Mouse (Mus musculus) heart, embryonic 11.5 days (tissue): ENCODE measurements around the gene Ltv1. TPM values are rescaled to one million over a fixed set of nuclear protein-coding genes. Genes with fewer than 3 reads are reported as not detected.
"Not testable (repeated sequence)": the region's sequence is repeated elsewhere in the genome, so short reads cannot be mapped to it uniquely, and the experiment has no call there.

Experiments used
- ATAC-seq: fragments of 200-750 bp; cut with Nextera tagmentation; replicated peaks from 2 replicates; pipeline ENCODE4 v1.8.0; 2017; ENCODE audit warnings: moderate library complexity; ENCODE audit not compliant: insufficient number of reproducible peaks, low FRiP score, low TSS enrichment
- H3K27ac ChIP-seq: fragments of 300-500 bp; sonication (generic); 2 replicates; pipeline ENCODE4 v1.5.1; 2014; ENCODE audit warnings: mild to moderate bottlenecking, low read depth, low read length
- H3K27me3 ChIP-seq: fragments of 300-500 bp; sonication (generic); 2 replicates; pipeline ENCODE4 v1.6.1; 2014; ENCODE audit warnings: mild to moderate bottlenecking, low read length, mixed read lengths; ENCODE audit not compliant: control insufficient read depth, insufficient read depth
- H3K36me3 ChIP-seq: fragments of 300-500 bp; sonication (generic); 2 replicates; pipeline ENCODE4 v1.6.1; 2014; ENCODE audit warnings: mild to moderate bottlenecking, low read length, moderate library complexity, mixed read lengths; ENCODE audit not compliant: control insufficient read depth, insufficient read depth
- H3K4me1 ChIP-seq: fragments of 300-500 bp; sonication (generic); 2 replicates; pipeline ENCODE4 v1.6.1; 2014; ENCODE audit warnings: low read length; ENCODE audit not compliant: control insufficient read depth, insufficient read depth
- H3K4me2 ChIP-seq: fragments of 300-500 bp; sonication (generic); 2 replicates; pipeline ENCODE4 v1.6.1; 2014; ENCODE audit warnings: mild to moderate bottlenecking, moderate library complexity
- H3K4me3 ChIP-seq: fragments of 300-500 bp; sonication (generic); 2 replicates; pipeline ENCODE4 v1.5.1; 2014; ENCODE audit warnings: low read depth, low read length
- H3K9ac ChIP-seq: fragments of 300-500 bp; sonication (generic); 2 replicates; pipeline ENCODE4 v1.6.1; 2014; ENCODE audit warnings: mild to moderate bottlenecking, low read depth, low read length, moderate library complexity
- H3K9me3 ChIP-seq: fragments of 300-500 bp; sonication (generic); replicated peaks from 2 replicates; pipeline ENCODE4 v1.6.1; 2016; ENCODE audit warnings: low read length; ENCODE audit not compliant: control insufficient read depth
- WGBS: fragments of 180-500 bp; shearing (Covaris S2); extraction: QIAGEN DNeasy Blood & Tissue Kit; methylation state at CpG from one replicate; pipeline ENCODE4 v1.1.7; 2014; ENCODE audit not compliant: insufficient replicate concordance; 5-methylcytosine and 5-hydroxymethylcytosine counted together
- polyA plus RNA-seq: library from polyadenylated mRNA; unstranded; fragments of >200 nt; fragmentation: Nextera tagmentation; extraction: Ambion mirVana; gene quantifications from 2 replicates; pipeline ENCODE4 v1.2.1, GENCODE M21; 2014

The Ltv1 gene
- polyA plus RNA-seq, 1 experiment from 2014 or later: 60.0 TPM

DNA sequence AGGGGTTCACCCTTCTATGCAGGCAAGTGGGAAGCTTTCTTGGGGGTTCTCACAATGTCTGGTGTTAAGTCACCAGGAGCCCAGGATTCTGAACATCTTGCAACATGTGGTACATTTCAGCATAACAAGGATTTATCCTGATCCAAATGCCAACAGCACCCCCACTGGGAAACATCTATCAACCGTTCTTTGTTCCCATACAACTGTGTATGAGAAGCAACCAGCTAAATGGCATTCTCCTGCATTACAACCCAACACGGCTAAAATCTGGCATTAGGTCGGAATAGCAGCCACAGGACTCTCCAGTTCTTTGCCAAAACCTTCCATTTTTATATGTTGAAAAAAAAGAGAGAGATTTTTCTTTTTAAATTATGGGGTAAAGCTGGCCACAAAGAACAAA is 16.5 kb upstream of the Ltv1 start:
- Histone ChIP-seq H3K27ac (no peak overlapping the region; the same call in 1 of the 2 replicates), H3K36me3 (no peaks in the 10 kb centered on the region), H3K9ac (no peak overlapping the region), H3K4me3 (no peak overlapping the region), H3K27me3 (no peaks in the 10 kb centered on the region), H3K4me2 (no peak overlapping the region), H3K9me3 (no peaks in the 10 kb centered on the region), H3K4me1 (peaks cover 27% of the 10 kb centered on the region)
- WGBS: 70% methylated on average over 3 of the region's 3 CpGs
- 0 out of 2 replicates have a peak, but pooled peaks have one; percentile 7 for ATAC-seq

DNA sequence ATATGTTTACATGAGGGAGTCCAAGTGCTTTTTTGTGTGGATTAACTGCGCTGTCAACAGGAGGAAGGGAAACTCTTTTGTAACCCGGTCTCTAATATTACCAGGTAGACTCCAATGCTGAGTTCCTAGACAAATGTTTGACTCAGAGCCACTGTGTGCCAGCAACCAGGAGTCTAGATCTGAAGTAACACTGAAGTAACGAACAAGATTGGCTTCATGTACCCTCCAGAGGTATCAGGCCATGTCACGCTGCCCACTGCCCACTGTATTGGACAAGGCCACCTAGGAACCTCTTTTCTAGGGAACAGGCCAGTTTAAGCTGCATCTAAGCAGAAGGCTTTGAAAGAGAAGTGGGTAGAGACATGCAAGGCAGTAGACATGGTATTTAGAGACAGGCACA is 16.1 kb upstream of the Ltv1 start:
- Histone ChIP-seq H3K27me3 (no peaks in the 10 kb centered on the region), H3K4me2 (no peak overlapping the region), H3K36me3 (no peaks in the 10 kb centered on the region), H3K4me3 (no peak overlapping the region), H3K9me3 (no peaks in the 10 kb centered on the region), H3K9ac (no peak overlapping the region), H3K4me1 (peaks cover 22% of the 10 kb centered on the region), H3K27ac (no peak overlapping the region; the same call in 1 of the 2 replicates)
- no peak for ATAC-seq
- 85% methylated on average over 4 of the region's 4 CpGs for WGBS

DNA sequence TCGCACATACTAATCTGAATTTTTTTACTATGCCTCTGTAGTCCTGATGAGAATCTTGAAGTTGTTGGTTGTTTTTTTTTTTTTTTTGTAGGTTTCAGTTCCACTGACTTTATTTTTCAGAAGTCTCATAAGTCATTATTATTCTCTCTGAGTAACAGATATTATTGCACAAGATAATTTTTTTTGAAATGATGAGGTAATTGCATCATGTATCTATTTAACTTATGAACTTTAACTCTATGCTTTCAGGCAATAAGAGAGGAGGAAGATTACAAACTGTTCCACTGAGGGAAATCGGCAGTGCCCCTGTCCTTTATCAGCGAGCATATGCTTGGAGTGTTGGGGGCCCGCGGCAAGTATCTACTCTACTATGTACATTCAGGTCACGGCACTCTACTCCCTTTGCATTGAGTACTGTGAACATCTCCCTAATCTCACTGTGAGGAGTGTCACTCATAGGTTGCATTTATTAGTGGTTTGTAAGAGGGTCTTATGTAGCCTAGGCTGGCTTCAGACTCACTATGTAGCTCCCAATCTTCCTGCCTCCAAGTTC is 8.8 kb upstream of the Ltv1 start:
- H3K9ac ChIP-seq: no peak overlapping the region
- H3K27ac ChIP-seq: no peak overlapping the region
- H3K4me2 ChIP-seq: no peak overlapping the region
- no peaks in the 10 kb centered on the region for H3K9me3 ChIP-seq
- 78% methylated on average over 6 of the region's 6 CpGs for WGBS
- H3K4me3 ChIP-seq: no peak overlapping the region
- no peaks in the 10 kb centered on the region for H3K4me1 ChIP-seq
- no peaks in the 10 kb centered on the region for H3K36me3 ChIP-seq
- ATAC-seq: no peak
- no peaks in the 10 kb centered on the region for H3K27me3 ChIP-seq

DNA sequence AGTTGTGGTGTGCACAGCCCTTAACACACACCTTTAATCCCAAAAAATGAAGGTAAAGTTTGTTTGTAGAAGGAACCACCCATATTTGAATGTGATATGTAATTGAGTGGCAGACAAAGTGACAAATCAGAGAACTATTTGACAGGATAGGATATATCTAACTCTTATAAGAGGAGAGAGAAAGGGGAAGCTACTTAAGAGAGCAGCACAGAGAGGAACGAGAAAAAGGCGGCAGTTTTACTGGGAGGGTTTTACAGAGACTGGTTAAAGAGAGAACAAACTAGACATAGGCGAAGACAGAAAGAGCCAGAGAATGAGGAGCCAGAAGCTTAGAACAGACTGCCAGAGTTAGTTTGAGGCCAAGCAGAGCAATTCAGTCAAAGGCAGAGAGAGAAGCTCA is 7.9 kb upstream of the Ltv1 start:
- Histone ChIP-seq H3K27ac (no peak overlapping the region), H3K36me3 (no peaks in the 10 kb centered on the region), H3K4me1 (no peaks in the 10 kb centered on the region), H3K9me3 (no peaks in the 10 kb centered on the region), H3K4me3 (no peak overlapping the region), H3K9ac (no peak overlapping the region), H3K27me3 (no peaks in the 10 kb centered on the region), H3K4me2 (no peak overlapping the region)
- 86% methylated on average over 3 of the region's 3 CpGs for WGBS
- no peak for ATAC-seq

DNA sequence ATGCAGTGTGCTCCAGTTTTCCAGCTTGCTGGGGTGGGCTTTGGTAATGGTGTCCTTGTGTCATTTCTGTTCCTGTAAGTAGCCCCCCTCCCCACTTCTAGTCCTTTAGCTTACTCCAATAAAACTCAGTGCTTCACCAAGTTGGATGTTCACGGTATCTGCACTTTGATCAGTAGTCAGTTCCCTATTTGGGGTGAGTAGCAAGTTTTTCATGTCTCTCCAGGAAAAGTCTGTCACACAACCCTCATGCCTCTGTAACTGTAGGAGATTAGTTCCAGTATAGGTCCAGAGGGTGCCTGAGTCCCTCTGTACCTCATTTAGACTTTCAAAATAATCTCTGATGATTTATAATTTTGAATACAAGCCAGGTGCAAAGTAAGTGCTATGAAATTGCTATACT is 6.3 kb upstream of the Ltv1 start:
- no peak overlapping the region for H3K27ac ChIP-seq
- no peak overlapping the region for H3K4me2 ChIP-seq
- no peaks in the 10 kb centered on the region for H3K4me1 ChIP-seq
- no peak overlapping the region for H3K4me3 ChIP-seq
- no peaks in the 10 kb centered on the region for H3K9me3 ChIP-seq
- H3K9ac ChIP-seq: no peak overlapping the region
- H3K27me3 ChIP-seq: no peaks in the 10 kb centered on the region
- no peak for ATAC-seq
- WGBS: 94% methylated on average over 1 of the region's 1 CpGs
- no peaks in the 10 kb centered on the region for H3K36me3 ChIP-seq

DNA sequence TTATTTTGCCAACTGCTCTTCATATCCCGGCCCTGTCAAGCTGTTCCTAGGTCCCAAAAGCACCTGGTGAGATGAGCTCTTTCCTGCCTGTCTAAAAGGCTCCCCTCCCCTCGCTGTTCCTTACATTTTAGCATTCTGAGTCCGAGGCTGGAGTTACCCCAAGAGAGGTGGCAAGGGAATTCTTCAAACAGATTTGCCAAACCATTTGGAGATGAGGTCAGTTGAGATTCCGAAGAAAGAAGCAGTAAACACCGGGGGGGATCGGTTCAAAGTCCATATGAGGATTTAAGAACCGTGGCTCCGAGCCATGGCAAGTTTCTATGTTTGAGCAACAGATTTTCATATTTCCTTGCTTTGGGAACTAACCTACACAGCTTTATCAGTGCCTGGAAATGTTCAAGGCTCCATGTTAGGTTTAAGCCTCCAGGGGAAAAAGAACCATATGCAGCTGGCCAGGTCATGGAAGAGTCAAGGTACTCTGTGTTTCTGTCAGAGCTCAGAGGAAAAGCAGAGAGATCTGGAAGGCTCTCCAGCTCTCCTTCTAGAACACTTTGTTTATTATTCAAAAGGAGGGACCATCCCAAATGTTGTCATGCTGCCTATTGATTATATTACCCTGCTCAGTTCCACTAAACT is 4.0 kb upstream of the Ltv1 start:
- Histone ChIP-seq H3K36me3 (no peaks in the 10 kb centered on the region), H3K4me3 (no peak overlapping the region), H3K4me1 (peaks cover 3% of the 10 kb centered on the region), H3K4me2 (no peak overlapping the region), H3K27ac (no peak overlapping the region), H3K9me3 (no peaks in the 10 kb centered on the region), H3K27me3 (no peaks in the 10 kb centered on the region), H3K9ac (no peak overlapping the region)
- 77% methylated on average over 8 of the region's 8 CpGs for WGBS
- ATAC-seq: no peak

DNA sequence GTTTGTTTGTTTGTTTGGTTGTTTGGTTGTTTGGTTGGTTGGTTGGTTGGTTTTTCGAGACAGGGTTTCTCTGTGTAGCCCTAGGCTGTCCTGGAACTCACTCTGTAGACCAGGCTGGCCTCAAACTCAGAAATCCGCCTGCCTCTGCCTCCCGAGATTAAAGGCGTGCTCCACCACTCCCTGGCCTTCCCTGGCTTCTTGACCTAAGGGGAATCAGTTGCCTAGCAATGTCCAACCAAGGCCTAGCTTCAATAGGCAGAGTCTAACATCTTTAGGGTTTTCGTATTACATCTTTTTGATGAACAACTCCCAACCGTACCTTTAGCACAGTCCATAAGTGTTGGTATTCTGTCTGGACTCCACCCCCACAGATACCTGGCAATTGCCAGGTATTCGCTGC is 528 bp upstream of the Ltv1 start:
- H3K9me3 ChIP-seq, H3K4me1 ChIP-seq, H3K27ac ChIP-seq, H3K9ac ChIP-seq, H3K27me3 ChIP-seq, ATAC-seq: not testable (repeated sequence)
- WGBS: 86% methylated on average over 7 of the region's 7 CpGs
- Histone ChIP-seq H3K36me3 (peaks cover 13% of the 10 kb centered on the region), H3K4me2 (peak overlapping the region; percentile 65), H3K4me3 (peak overlapping the region; percentile 83)

DNA sequence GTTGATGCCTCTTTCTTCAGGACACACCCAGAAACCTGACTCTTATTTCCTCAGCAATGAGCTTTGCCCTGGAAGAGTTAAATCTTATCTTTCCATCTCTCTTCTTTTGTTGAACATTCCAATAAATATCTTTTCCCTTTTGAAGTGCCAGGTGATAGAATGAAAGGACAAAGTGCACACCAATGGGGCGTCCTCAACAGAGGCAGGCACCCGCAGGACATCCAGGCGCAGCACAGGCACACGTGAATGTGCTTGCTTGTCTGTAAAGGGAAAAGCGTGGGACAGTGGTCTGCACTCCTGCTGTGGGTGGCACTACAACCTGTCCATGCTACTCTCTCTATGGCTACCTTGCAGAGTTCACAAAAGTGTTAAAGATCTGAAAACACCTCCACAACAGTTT is 3.1 kb downstream of the Ltv1 start:
- Histone ChIP-seq H3K9ac (no peak overlapping the region), H3K27ac (no peak overlapping the region), H3K4me3 (no peak overlapping the region), H3K9me3 (no peaks in the 10 kb centered on the region), H3K27me3 (no peaks in the 10 kb centered on the region), H3K36me3 (peaks cover 22% of the 10 kb centered on the region), H3K4me2 (no peak overlapping the region), H3K4me1 (peaks cover 7% of the 10 kb centered on the region)
- 84% methylated on average over 5 of the region's 5 CpGs for WGBS
- no peak for ATAC-seq

DNA sequence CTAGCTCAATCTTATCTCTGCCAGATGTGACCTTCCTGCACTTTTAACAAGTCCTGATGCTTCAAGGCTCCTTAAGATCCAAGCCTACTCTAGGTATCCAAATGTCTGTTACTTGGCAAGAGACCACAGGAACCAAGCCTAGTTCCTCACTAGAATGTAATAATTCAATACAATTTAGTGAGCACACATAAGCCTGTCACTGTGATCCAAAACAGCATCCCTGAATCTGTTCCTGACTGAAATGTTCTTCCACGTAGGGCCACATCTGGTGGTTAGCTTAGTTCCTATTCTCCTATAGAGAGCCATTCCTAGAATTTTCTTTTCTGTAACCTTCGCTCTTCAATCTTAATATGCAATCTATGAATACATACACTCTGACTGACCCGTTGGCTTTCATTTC is 6.2 kb downstream of the Ltv1 start:
- no peaks in the 10 kb centered on the region for H3K9me3 ChIP-seq
- H3K4me1 ChIP-seq: peaks cover 3% of the 10 kb centered on the region; the same call in 1 of the 2 replicates
- no peak overlapping the region for H3K27ac ChIP-seq
- no peak overlapping the region for H3K9ac ChIP-seq
- ATAC-seq: no peak
- 91% methylated on average over 3 of the region's 3 CpGs for WGBS
- no peak overlapping the region for H3K4me3 ChIP-seq
- peaks cover 31% of the 10 kb centered on the region for H3K36me3 ChIP-seq
- no peaks in the 10 kb centered on the region for H3K27me3 ChIP-seq
- no peak overlapping the region for H3K4me2 ChIP-seq
